8 mouse cellular contexts compared by ENCODE assay signal in the genomic region with DNA sequence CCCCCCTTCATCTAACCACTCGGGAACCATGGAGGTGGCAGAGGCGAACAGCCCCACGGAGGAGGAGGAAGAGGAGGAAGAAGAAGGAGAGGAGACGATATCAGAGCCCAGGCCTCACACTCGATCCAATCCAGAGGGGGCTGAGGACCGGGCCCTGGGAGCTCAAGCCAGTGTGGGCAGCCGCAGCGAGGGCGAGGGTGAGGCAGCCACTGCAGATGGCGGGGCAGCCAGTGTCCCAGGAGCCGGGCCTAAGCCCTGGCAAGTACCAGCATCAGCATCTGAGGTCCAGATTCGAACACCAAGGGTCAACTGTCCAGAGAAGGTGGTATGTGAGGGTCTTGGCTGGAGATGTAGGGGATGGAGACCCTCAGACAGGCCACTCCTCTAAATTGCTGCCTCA. TPM values are rescaled to one million over a fixed set of nuclear protein-coding genes. Genes with fewer than 3 reads are reported as not detected.
A peak's percentile ranks its signal among the peaks of the same experiment; 100 is the strongest.
DNase-seq lines count a peak whose midpoint lies in the region; ATAC-seq and TF ChIP-seq lines count a peak whose summit lies in the region.

No protein-coding gene starts in this region.

- H3K4me2 ChIP-seq in kidney, postnatal 0 days (ENCODE audit: low read length), result peak overlapping the region; percentile 70
- peak overlapping the region; percentile 80 for H3K4me2 ChIP-seq in embryonic facial prominence, embryonic 12.5 days (replicated peaks)
- peak overlapping the region; percentile 76 for H3K4me2 ChIP-seq in hindbrain, embryonic 11.5 days (replicated peaks; ENCODE audit: low read depth, low read length)
- peak overlapping the region; percentile 90 for H3K4me2 ChIP-seq in midbrain, embryonic 14.5 days (ENCODE audit: low read length)

- peaks cover 13% of the 10 kb centered on the region; the same call in 1 of the 2 replicates for H3K36me3 ChIP-seq in kidney, postnatal 0 days (ENCODE audit: insufficient read depth, low read length)
- H3K36me3 ChIP-seq in embryonic facial prominence, embryonic 12.5 days, result peaks cover 20% of the 10 kb centered on the region
- 0 out of 2 replicates have a peak, but pooled peaks cover 4% of the 10 kb centered on the region for H3K36me3 ChIP-seq in hindbrain, embryonic 11.5 days (ENCODE audit: control insufficient read depth, insufficient read depth, low read length)
- peaks cover 17% of the 10 kb centered on the region for H3K36me3 ChIP-seq in midbrain, embryonic 14.5 days (ENCODE audit: control insufficient read depth, insufficient read depth, low read length)

- H3K9ac ChIP-seq in kidney, postnatal 0 days (ENCODE audit: low read depth, low read length), result no peak overlapping the region
- H3K9ac ChIP-seq in embryonic facial prominence, embryonic 12.5 days, result peak overlapping the region; percentile 67; the same call in 1 of the 2 replicates
- H3K9ac ChIP-seq in hindbrain, embryonic 11.5 days (ENCODE audit: low read depth, low read length), result peak overlapping the region; percentile 67; the same call in 1 of the 2 replicates
- no peak overlapping the region for H3K9ac ChIP-seq in midbrain, embryonic 14.5 days (replicated peaks; ENCODE audit: low read length)

- no peak for TF ChIP-seq CTCF in kidney, postnatal 0 days (IDR thresholded peaks at IDR 0.05; ENCODE audit: low read depth)

- H3K4me3 ChIP-seq in kidney, postnatal 0 days (replicated peaks; ENCODE audit: low read depth, low read length), result peak overlapping the region; percentile 51
- peak overlapping the region; percentile 83 for H3K4me3 ChIP-seq in embryonic facial prominence, embryonic 12.5 days
- H3K4me3 ChIP-seq in hindbrain, embryonic 11.5 days (ENCODE audit: low read depth, low read length), result peak overlapping the region; percentile 76
- peak overlapping the region; percentile 56 for H3K4me3 ChIP-seq in midbrain, embryonic 14.5 days (replicated peaks; ENCODE audit: low read depth, low read length)

- H3K9me3 ChIP-seq in kidney, postnatal 0 days (replicated peaks; ENCODE audit: low read length), result no peaks in the 10 kb centered on the region
- H3K9me3 ChIP-seq in embryonic facial prominence, embryonic 12.5 days, result no peaks in the 10 kb centered on the region
- no peaks in the 10 kb centered on the region for H3K9me3 ChIP-seq in hindbrain, embryonic 11.5 days (ENCODE audit: control insufficient read depth, low read length)
- H3K9me3 ChIP-seq in midbrain, embryonic 14.5 days (ENCODE audit: control insufficient read depth, low read length), result no peaks in the 10 kb centered on the region

- no peaks in the 10 kb centered on the region for H3K27me3 ChIP-seq in kidney, postnatal 0 days (ENCODE audit: insufficient read depth, low read length)
- no peaks in the 10 kb centered on the region for H3K27me3 ChIP-seq in embryonic facial prominence, embryonic 12.5 days
- H3K27me3 ChIP-seq in hindbrain, embryonic 11.5 days (ENCODE audit: control insufficient read depth, insufficient read depth, low read length), result no peaks in the 10 kb centered on the region
- no peaks in the 10 kb centered on the region for H3K27me3 ChIP-seq in midbrain, embryonic 14.5 days (ENCODE audit: control insufficient read depth, insufficient read depth, low read length)

- DNase-seq in kidney, postnatal 0 days (ENCODE audit: low spot score), result no peak
- no peak for DNase-seq in kidney, adult 8-10 months
- no peak for DNase-seq in hindbrain, embryonic 11.5 days (ENCODE audit: low spot score)
- no peak for DNase-seq in midbrain, embryonic 14.5 days
- DNase-seq in thymus, postnatal 36 days, result no peak
- DNase-seq in urinary bladder, postnatal 10 days (ENCODE audit: low spot score), result no peak
- no peak for DNase-seq in MN1 (ENCODE audit: low spot score)

- H3K27ac ChIP-seq in kidney, postnatal 0 days, result no peak overlapping the region
- H3K27ac ChIP-seq in embryonic facial prominence, embryonic 12.5 days, result no peak overlapping the region
- no peak overlapping the region for H3K27ac ChIP-seq in hindbrain, embryonic 11.5 days (ENCODE audit: low read depth, low read length)
- no peak overlapping the region for H3K27ac ChIP-seq in midbrain, embryonic 14.5 days (replicated peaks; ENCODE audit: low read depth, low read length)

- peaks cover 5% of the 10 kb centered on the region; the same call in 1 of the 2 replicates for H3K4me1 ChIP-seq in kidney, postnatal 0 days (replicated peaks; ENCODE audit: insufficient read depth, low read length)
- peaks cover 6% of the 10 kb centered on the region for H3K4me1 ChIP-seq in embryonic facial prominence, embryonic 12.5 days
- H3K4me1 ChIP-seq in hindbrain, embryonic 11.5 days (replicated peaks; ENCODE audit: control insufficient read depth, insufficient read depth, low read length), result peaks cover 4% of the 10 kb centered on the region
- peaks cover 8% of the 10 kb centered on the region; the same call in 1 of the 2 replicates for H3K4me1 ChIP-seq in midbrain, embryonic 14.5 days (ENCODE audit: control insufficient read depth, insufficient read depth, low read length)

- no peak for ATAC-seq in kidney, postnatal 0 days (replicated peaks; ENCODE audit: low FRiP score, low read depth)
- no peak for ATAC-seq in embryonic facial prominence, embryonic 12.5 days (ENCODE audit: insufficient number of reproducible peaks, insufficient read depth, low FRiP score, low TSS enrichment)
- no peak for ATAC-seq in hindbrain, embryonic 11.5 days (ENCODE audit: low FRiP score)
- ATAC-seq in midbrain, embryonic 14.5 days (ENCODE audit: low FRiP score, low TSS enrichment), result no peak

- 85% methylated on average over 12 of the region's 12 CpGs for WGBS in kidney, postnatal 0 days
- 84% methylated on average over 12 of the region's 12 CpGs for WGBS in embryonic facial prominence, embryonic 12.5 days
- WGBS in hindbrain, embryonic 11.5 days, result 88% methylated on average over 12 of the region's 12 CpGs
- 88% methylated on average over 12 of the region's 12 CpGs for WGBS in midbrain, embryonic 14.5 days

RNA-seq across cellular contexts. Expression of gene Babam1, which starts 1.0 kb away (rescaled TPM):
- 92.3 and 96.4 TPM in 2 replicates for polyA plus RNA-seq in kidney, postnatal 0 days (2015; fragmentation: Nextera tagmentation; extraction: Ambion mirVana)
- polyA plus RNA-seq in embryonic facial prominence, embryonic 12.5 days (2016; fragmentation: Nextera tagmentation; extraction: Ambion mirVana), result 99.6 and 103 TPM in 2 replicates
- 102 and 106 TPM in 2 replicates for polyA plus RNA-seq in hindbrain, embryonic 11.5 days (2014; fragmentation: Nextera tagmentation; extraction: Ambion mirVana)
- polyA plus RNA-seq in midbrain, embryonic 14.5 days (2014; fragmentation: Nextera tagmentation; extraction: Ambion mirVana), result 78.3 and 88.4 TPM in 2 replicates

RNA-seq across cellular contexts. Expression of gene Ushbp1, which starts 2.1 kb away (rescaled TPM):
- polyA plus RNA-seq in kidney, postnatal 0 days (2015; fragmentation: Nextera tagmentation; extraction: Ambion mirVana), result 18.8 and 20.4 TPM in 2 replicates
- 8.6 and 8.9 TPM in 2 replicates for polyA plus RNA-seq in embryonic facial prominence, embryonic 12.5 days (2016; fragmentation: Nextera tagmentation; extraction: Ambion mirVana)
- polyA plus RNA-seq in hindbrain, embryonic 11.5 days (2014; fragmentation: Nextera tagmentation; extraction: Ambion mirVana), result 2.9 and 3.6 TPM in 2 replicates
- 3.5 and 5.7 TPM in 2 replicates for polyA plus RNA-seq in midbrain, embryonic 14.5 days (2014; fragmentation: Nextera tagmentation; extraction: Ambion mirVana)

RNA-seq across cellular contexts. Expression of gene Ankle1, which starts 8.1 kb away (rescaled TPM):
- polyA plus RNA-seq in kidney, postnatal 0 days (2015; fragmentation: Nextera tagmentation; extraction: Ambion mirVana), result 7.9 and 9.2 TPM in 2 replicates
- 40.5 and 42.7 TPM in 2 replicates for polyA plus RNA-seq in embryonic facial prominence, embryonic 12.5 days (2016; fragmentation: Nextera tagmentation; extraction: Ambion mirVana)
- polyA plus RNA-seq in hindbrain, embryonic 11.5 days (2014; fragmentation: Nextera tagmentation; extraction: Ambion mirVana), result 14.4 and 20.8 TPM in 2 replicates
- 3.0 and 5.3 TPM in 2 replicates for polyA plus RNA-seq in midbrain, embryonic 14.5 days (2014; fragmentation: Nextera tagmentation; extraction: Ambion mirVana)

RNA-seq across cellular contexts. Expression of gene Nr2f6, which starts 15.9 kb away (rescaled TPM):
- polyA plus RNA-seq in kidney, postnatal 0 days (2015; fragmentation: Nextera tagmentation; extraction: Ambion mirVana), result 110 and 138 TPM in 2 replicates
- polyA plus RNA-seq in embryonic facial prominence, embryonic 12.5 days (2016; fragmentation: Nextera tagmentation; extraction: Ambion mirVana), result 71.0 and 72.7 TPM in 2 replicates
- polyA plus RNA-seq in hindbrain, embryonic 11.5 days (2014; fragmentation: Nextera tagmentation; extraction: Ambion mirVana), result 69.5 and 78.3 TPM in 2 replicates
- 24.9 and 29.4 TPM in 2 replicates for polyA plus RNA-seq in midbrain, embryonic 14.5 days (2014; fragmentation: Nextera tagmentation; extraction: Ambion mirVana)

RNA-seq across cellular contexts. Expression of gene Ocel1, which starts 26.6 kb away (rescaled TPM):
- polyA plus RNA-seq in kidney, postnatal 0 days (2015; fragmentation: Nextera tagmentation; extraction: Ambion mirVana), result 8.1 and 8.4 TPM in 2 replicates
- 5.4 and 5.6 TPM in 2 replicates for polyA plus RNA-seq in embryonic facial prominence, embryonic 12.5 days (2016; fragmentation: Nextera tagmentation; extraction: Ambion mirVana)
- 3.0 and 3.7 TPM in 2 replicates for polyA plus RNA-seq in hindbrain, embryonic 11.5 days (2014; fragmentation: Nextera tagmentation; extraction: Ambion mirVana)
- polyA plus RNA-seq in midbrain, embryonic 14.5 days (2014; fragmentation: Nextera tagmentation; extraction: Ambion mirVana), result 4.2 and 4.3 TPM in 2 replicates

Comparison
In these comparisons a context has a peak if more than half of its experiments do, and no peak if none do; other contexts are left out.
1. H3K9ac ChIP-seq: peak in embryonic facial prominence, embryonic 12.5 days (single experiment) and hindbrain, embryonic 11.5 days (single experiment); none in kidney, postnatal 0 days (single experiment) and midbrain, embryonic 14.5 days (single experiment).
2. Peak in every context shown above with its lines, with median percentiles within 50 percentile points of each other: H3K4me2 ChIP-seq and H3K4me3 ChIP-seq.